Mouse (Mus musculus): ENCODE measurements around the gene Mex3d. TPM values are rescaled to one million over a fixed set of nuclear protein-coding genes. Genes with fewer than 3 reads are reported as not detected.
A peak's percentile ranks its signal among the peaks of the same experiment; 100 is the strongest.

The Mex3d gene
- polyA plus RNA-seq, 1 experiment from 2014 or later = 7.1 TPM

- peak; percentile 92 for DNase-seq (ENCODE audit: low spot score)
- 2% methylated on average over 27 of the region's 27 CpGs for WGBS
- H3K9me3 ChIP-seq = no peaks in the 10 kb centered on the region; the same call in 1 of the 2 replicates
- H3K27me3 ChIP-seq (replicated peaks; ENCODE audit: low read depth, poor library complexity, severe bottlenecking) = no peaks in the 10 kb centered on the region
- H3K4me3 ChIP-seq = peak within 1 kb of the TSS; percentile 80
- peaks cover 70% of the 10 kb centered on the region for H3K36me3 ChIP-seq (replicated peaks)
- peaks cover 30% of the 10 kb centered on the region for H3K4me1 ChIP-seq
- H3K27ac ChIP-seq (replicated peaks) = peak within 1 kb of the TSS; percentile 77
These were observed 19.4 kb upstream of the Mex3d start, which contains the start of gene Uqcr11 for GRCm38 (mm10) chr10:80406684-80407501. TSS of gene Uqcr11 (minus strand) at chr10:80406830.

- DNase-seq (ENCODE audit: low spot score) = no peak
- H3K4me3 ChIP-seq = peak overlapping the region; percentile 80
- 57% methylated on average over 10 of the region's 10 CpGs for WGBS
- peak overlapping the region; percentile 77 for H3K27ac ChIP-seq (replicated peaks)
- no peaks in the 10 kb centered on the region; the same call in 1 of the 2 replicates for H3K9me3 ChIP-seq
- no peaks in the 10 kb centered on the region for H3K27me3 ChIP-seq (replicated peaks; ENCODE audit: low read depth, poor library complexity, severe bottlenecking)
- peaks cover 36% of the 10 kb centered on the region for H3K4me1 ChIP-seq
- peaks cover 70% of the 10 kb centered on the region for H3K36me3 ChIP-seq (replicated peaks)
These were observed 18.2 kb upstream of the Mex3d start for GRCm38 (mm10) chr10:80405481-80406173.

- Histone ChIP-seq H3K4me1 (peaks cover 50% of the 10 kb centered on the region), H3K27me3 (replicated peaks; ENCODE audit: low read depth, poor library complexity, severe bottlenecking) (no peaks in the 10 kb centered on the region), H3K27ac (replicated peaks) (no peak overlapping the region), H3K36me3 (replicated peaks) (peaks cover 47% of the 10 kb centered on the region), H3K9me3 (no peaks in the 10 kb centered on the region; the same call in 1 of the 2 replicates), H3K4me3 (no peak overlapping the region)
- DNase-seq (ENCODE audit: low spot score) = peak; percentile 54
- WGBS = 95% methylated on average over 4 of the region's 4 CpGs
These were observed 15.7 kb upstream of the Mex3d start for GRCm38 (mm10) chr10:80403044-80403692.

- Histone ChIP-seq H3K36me3 (replicated peaks) (peaks cover 70% of the 10 kb centered on the region), H3K4me1 (peaks cover 47% of the 10 kb centered on the region), H3K4me3 (peak overlapping the region; percentile 89), H3K9me3 (no peaks in the 10 kb centered on the region; the same call in 1 of the 2 replicates), H3K27ac (replicated peaks) (peak overlapping the region; percentile 100), H3K27me3 (replicated peaks; ENCODE audit: low read depth, poor library complexity, severe bottlenecking) (no peaks in the 10 kb centered on the region)
- DNase-seq (ENCODE audit: low spot score) = no peak
- WGBS = 83% methylated on average over 4 of the region's 4 CpGs
These were observed 13.3 kb upstream of the Mex3d start for GRCm38 (mm10) chr10:80400704-80401161.

GRCm38 (mm10) chr10:80399973-80400703 lies 12.7 kb upstream of the Mex3d start:
- Histone ChIP-seq H3K27ac (replicated peaks) (peak overlapping the region; percentile 100), H3K27me3 (replicated peaks; ENCODE audit: low read depth, poor library complexity, severe bottlenecking) (no peaks in the 10 kb centered on the region), H3K9me3 (no peaks in the 10 kb centered on the region; the same call in 1 of the 2 replicates), H3K4me1 (peaks cover 41% of the 10 kb centered on the region), H3K4me3 (peak overlapping the region; percentile 89), H3K36me3 (replicated peaks) (peaks cover 74% of the 10 kb centered on the region)
- no peak for DNase-seq (ENCODE audit: low spot score)
- WGBS = 15% methylated on average over 17 of the region's 17 CpGs

GRCm38 (mm10) chr10:80399191-80399972 lies 11.9 kb upstream of the Mex3d start, which contains the start of gene Mbd3:
TSS of gene Mbd3 (minus strand) at chr10:80399550.
- no peaks in the 10 kb centered on the region for H3K27me3 ChIP-seq (replicated peaks; ENCODE audit: low read depth, poor library complexity, severe bottlenecking)
- under 1% methylated on average over 82 of the region's 82 CpGs for WGBS
- H3K4me1 ChIP-seq = peaks cover 41% of the 10 kb centered on the region
- H3K36me3 ChIP-seq (replicated peaks) = peaks cover 74% of the 10 kb centered on the region
- peak within 1 kb of the TSS; percentile 89 for H3K4me3 ChIP-seq
- H3K9me3 ChIP-seq = no peaks in the 10 kb centered on the region; the same call in 1 of the 2 replicates
- peak; percentile 100 for DNase-seq (ENCODE audit: low spot score)
- peak within 1 kb of the TSS; percentile 100 for H3K27ac ChIP-seq (replicated peaks)

- Histone ChIP-seq H3K27ac (replicated peaks) (peak overlapping the region; percentile 100), H3K9me3 (no peaks in the 10 kb centered on the region; the same call in 1 of the 2 replicates), H3K36me3 (replicated peaks) (peaks cover 74% of the 10 kb centered on the region), H3K4me1 (peaks cover 41% of the 10 kb centered on the region), H3K27me3 (replicated peaks; ENCODE audit: low read depth, poor library complexity, severe bottlenecking) (no peaks in the 10 kb centered on the region), H3K4me3 (peak overlapping the region; percentile 89)
- WGBS = under 1% methylated on average over 59 of the region's 59 CpGs
- DNase-seq (ENCODE audit: low spot score) = peak; percentile 99
These were observed 11.3 kb upstream of the Mex3d start for GRCm38 (mm10) chr10:80398719-80399190.

- Histone ChIP-seq H3K36me3 (replicated peaks) (peaks cover 74% of the 10 kb centered on the region), H3K27ac (replicated peaks) (peak overlapping the region; percentile 100), H3K4me3 (peak overlapping the region; percentile 89), H3K4me1 (peaks cover 41% of the 10 kb centered on the region), H3K27me3 (replicated peaks; ENCODE audit: low read depth, poor library complexity, severe bottlenecking) (no peaks in the 10 kb centered on the region), H3K9me3 (no peaks in the 10 kb centered on the region; the same call in 1 of the 2 replicates)
- DNase-seq (ENCODE audit: low spot score) = no peak
- 3% methylated on average over 1 of the region's 1 CpGs for WGBS
These were observed 10.7 kb upstream of the Mex3d start for GRCm38 (mm10) chr10:80398174-80398535.

GRCm38 (mm10) chr10:80397524-80398173 lies 10.2 kb upstream of the Mex3d start:
- Histone ChIP-seq H3K27me3 (replicated peaks; ENCODE audit: low read depth, poor library complexity, severe bottlenecking) (no peaks in the 10 kb centered on the region), H3K27ac (replicated peaks) (peak overlapping the region; percentile 100), H3K9me3 (no peaks in the 10 kb centered on the region), H3K4me3 (peak overlapping the region; percentile 89), H3K4me1 (peaks cover 41% of the 10 kb centered on the region), H3K36me3 (replicated peaks) (peaks cover 74% of the 10 kb centered on the region)
- no peak for DNase-seq (ENCODE audit: low spot score)
- WGBS = 69% methylated on average over 8 of the region's 8 CpGs

GRCm38 (mm10) chr10:80396822-80397523 lies 9.5 kb upstream of the Mex3d start:
- Histone ChIP-seq H3K27me3 (replicated peaks; ENCODE audit: low read depth, poor library complexity, severe bottlenecking) (no peaks in the 10 kb centered on the region), H3K9me3 (no peaks in the 10 kb centered on the region), H3K4me3 (peak overlapping the region; percentile 89), H3K27ac (replicated peaks) (peak overlapping the region; percentile 100), H3K36me3 (replicated peaks) (peaks cover 74% of the 10 kb centered on the region), H3K4me1 (peaks cover 41% of the 10 kb centered on the region)
- no peak for DNase-seq (ENCODE audit: low spot score)
- WGBS = 92% methylated on average over 11 of the region's 11 CpGs

Data from embryonic facial prominence, embryonic 10.5 days (tissue).